Mouse (Mus musculus) stomach, embryonic 14.5 days (tissue): ENCODE measurements around the gene Afmid. TPM values are rescaled to one million over a fixed set of nuclear protein-coding genes. Genes with fewer than 3 reads are reported as not detected.

Experiments
- ATAC-seq: fragments of 200-750 bp; cut with Nextera tagmentation; 2 replicates; pipeline ENCODE4 v1.8.0; 2017; ENCODE audit warnings: low read depth, moderate TSS enrichment; ENCODE audit not compliant: insufficient number of reproducible peaks, insufficient read depth, low FRiP score
- H3K27ac ChIP-seq: fragments of 300-500 bp; sonication (generic); 2 replicates; pipeline ENCODE4 v1.5.1; 2014; ENCODE audit warnings: mild to moderate bottlenecking, low read length, moderate library complexity, mixed read lengths
- H3K27me3 ChIP-seq: fragments of 300-500 bp; sonication (generic); 2 replicates; pipeline ENCODE4 v1.6.1; 2014; ENCODE audit warnings: low read length, control low read depth, mixed read lengths; ENCODE audit not compliant: control insufficient read depth, insufficient read depth
- H3K36me3 ChIP-seq: fragments of 300-500 bp; sonication (generic); 2 replicates; pipeline ENCODE4 v1.6.1; 2014; ENCODE audit warnings: mild to moderate bottlenecking, control low read depth, low read length, moderate library complexity, mixed read lengths; ENCODE audit not compliant: control insufficient read depth, insufficient read depth
- H3K4me1 ChIP-seq: fragments of 300-500 bp; sonication (generic); 2 replicates; pipeline ENCODE4 v1.6.1; 2014; ENCODE audit warnings: low read length, control low read depth, mixed read lengths; ENCODE audit not compliant: control insufficient read depth, insufficient read depth
- H3K4me2 ChIP-seq: fragments of 300-500 bp; sonication (generic); replicated peaks from 2 replicates; pipeline ENCODE4 v1.6.1; 2014; ENCODE audit warnings: low read depth, low read length, control low read depth
- H3K4me3 ChIP-seq: fragments of 300-500 bp; sonication (generic); 2 replicates; pipeline ENCODE4 v1.5.1; 2014; ENCODE audit warnings: low read depth, low read length, control low read depth
- H3K9ac ChIP-seq: fragments of 300-500 bp; sonication (generic); replicated peaks from 2 replicates; pipeline ENCODE4 v1.6.1; 2014; ENCODE audit warnings: low read depth, mild to moderate bottlenecking, control low read depth, low read length, moderate library complexity, mixed read lengths
- H3K9me3 ChIP-seq: fragments of 300-500 bp; sonication (generic); 2 replicates; pipeline ENCODE4 v1.6.1; 2016; ENCODE audit warnings: low read depth, low read length, control low read depth; ENCODE audit not compliant: control insufficient read depth
- WGBS: fragments of 180-500 bp; shearing (Covaris S2); extraction: QIAGEN DNeasy Blood & Tissue Kit; methylation state at CpG from one replicate; pipeline ENCODE4 v1.1.7; 2014; 5-methylcytosine and 5-hydroxymethylcytosine counted together
- polyA plus RNA-seq: library from polyadenylated mRNA; unstranded; fragments of >200 nt; fragmentation: Nextera tagmentation; extraction: Ambion mirVana; gene quantifications from 2 replicates; pipeline ENCODE4 v1.2.1, GENCODE M21; 2014

Afmid gene
- polyA plus RNA-seq, 1 experiment from 2014 or later = 6.4 TPM

GRCm38 (mm10) chr11:117799174-117799573 is 26.6 kb upstream of the Afmid start:
- no peak overlapping the region for H3K9ac ChIP-seq
- no peak overlapping the region for H3K4me3 ChIP-seq
- H3K27ac ChIP-seq = no peak overlapping the region
- H3K9me3 ChIP-seq = no peaks in the 10 kb centered on the region
- WGBS = 70% methylated on average over 5 of the region's 5 CpGs
- no peaks in the 10 kb centered on the region for H3K27me3 ChIP-seq
- H3K4me2 ChIP-seq = no peak overlapping the region
- H3K36me3 ChIP-seq = no peaks in the 10 kb centered on the region
- ATAC-seq = no peak
- H3K4me1 ChIP-seq = peaks cover 8% of the 10 kb centered on the region; the same call in 1 of the 2 replicates

GRCm38 (mm10) chr11:117800038-117800437 is 25.7 kb upstream of the Afmid start:
- Histone ChIP-seq H3K27ac (no peak overlapping the region), H3K27me3 (no peaks in the 10 kb centered on the region), H3K4me3 (no peak overlapping the region), H3K36me3 (no peaks in the 10 kb centered on the region), H3K4me2 (no peak overlapping the region), H3K9me3 (no peaks in the 10 kb centered on the region), H3K9ac (no peak overlapping the region), H3K4me1 (peaks cover 8% of the 10 kb centered on the region; the same call in 1 of the 2 replicates)
- ATAC-seq = no peak
- 88% methylated on average over 7 of the region's 7 CpGs for WGBS

- H3K9me3 ChIP-seq = no peaks in the 10 kb centered on the region
- H3K4me3 ChIP-seq = no peak overlapping the region
- no peaks in the 10 kb centered on the region for H3K36me3 ChIP-seq
- H3K9ac ChIP-seq = no peak overlapping the region
- H3K4me1 ChIP-seq = peaks cover 8% of the 10 kb centered on the region; the same call in 1 of the 2 replicates
- ATAC-seq = no peak
- 68% methylated on average over 7 of the region's 7 CpGs for WGBS
- no peaks in the 10 kb centered on the region for H3K27me3 ChIP-seq
- H3K27ac ChIP-seq = no peak overlapping the region
- H3K4me2 ChIP-seq = no peak overlapping the region
Observed at GRCm38 (mm10) chr11:117801650-117802049, 24.1 kb upstream of the Afmid start.

- H3K4me3 ChIP-seq = no peak overlapping the region
- no peak for ATAC-seq
- 90% methylated on average over 3 of the region's 3 CpGs for WGBS
- H3K27me3 ChIP-seq = no peaks in the 10 kb centered on the region
- H3K9me3 ChIP-seq = no peaks in the 10 kb centered on the region
- H3K4me2 ChIP-seq = no peak overlapping the region
- H3K4me1 ChIP-seq = peaks cover 7% of the 10 kb centered on the region; the same call in 1 of the 2 replicates
- H3K36me3 ChIP-seq = no peaks in the 10 kb centered on the region
- no peak overlapping the region for H3K9ac ChIP-seq
- H3K27ac ChIP-seq = no peak overlapping the region
Observed at GRCm38 (mm10) chr11:117803166-117803688, 22.5 kb upstream of the Afmid start.

- Histone ChIP-seq H3K27ac (no peak overlapping the region), H3K9me3 (no peaks in the 10 kb centered on the region)
- ATAC-seq = no peak
Observed at GRCm38 (mm10) chr11:117806781-117807180, 18.9 kb upstream of the Afmid start.

GRCm38 (mm10) chr11:117809407-117810311 is 16.1 kb upstream of the Afmid start, which contains the start of the genes Gm20708 and Syngr2:
Gm20708 (plus strand) TSS chr11:117809668.
Syngr2 (plus strand) TSS chr11:117809668.
- peak; percentile 71 for ATAC-seq
- Histone ChIP-seq H3K9me3 (no peaks in the 10 kb centered on the region), H3K4me2 (peak within 1 kb of the TSS; percentile 99), H3K4me3 (peak within 1 kb of the TSS; percentile 90), H3K36me3 (peaks cover 14% of the 10 kb centered on the region), H3K4me1 (peaks cover 8% of the 10 kb centered on the region), H3K9ac (peak within 1 kb of the TSS; percentile 63), H3K27ac (peak within 1 kb of the TSS; percentile 80), H3K27me3 (no peaks in the 10 kb centered on the region)
- under 1% methylated on average over 75 of the region's 75 CpGs for WGBS

More at GRCm38 (mm10) chr11:117806781-117807180, 18.9 kb upstream of the Afmid start:
- no peaks in the 10 kb centered on the region for H3K27me3 ChIP-seq
- H3K4me2 ChIP-seq = no peak overlapping the region
- H3K4me3 ChIP-seq = no peak overlapping the region
- 87% methylated on average over 6 of the region's 6 CpGs for WGBS
- no peaks in the 10 kb centered on the region for H3K36me3 ChIP-seq
- H3K9ac ChIP-seq = no peak overlapping the region
- peaks cover 8% of the 10 kb centered on the region for H3K4me1 ChIP-seq

- Histone ChIP-seq H3K27ac (peak overlapping the region; percentile 80; the same call in 1 of the 2 replicates), H3K4me2 (peak overlapping the region; percentile 99), H3K4me1 (peaks cover 8% of the 10 kb centered on the region), H3K9ac (peak overlapping the region; percentile 63; the same call in 1 of the 2 replicates), H3K4me3 (peak overlapping the region; percentile 90), H3K9me3 (no peaks in the 10 kb centered on the region), H3K36me3 (peaks cover 19% of the 10 kb centered on the region), H3K27me3 (no peaks in the 10 kb centered on the region)
- ATAC-seq = peak; percentile 81
- under 1% methylated on average over 21 of the region's 21 CpGs for WGBS
Observed at GRCm38 (mm10) chr11:117810401-117811046, 15.2 kb upstream of the Afmid start.

GRCm38 (mm10) chr11:117813867-117814266 is 11.9 kb upstream of the Afmid start:
- Histone ChIP-seq H3K9ac (no peak overlapping the region), H3K4me1 (peaks cover 8% of the 10 kb centered on the region), H3K9me3 (no peaks in the 10 kb centered on the region), H3K36me3 (peaks cover 39% of the 10 kb centered on the region), H3K27me3 (no peaks in the 10 kb centered on the region), H3K4me2 (no peak overlapping the region), H3K4me3 (no peak overlapping the region), H3K27ac (no peak overlapping the region)
- 63% methylated on average over 5 of the region's 5 CpGs for WGBS
- ATAC-seq = no peak
